Mouse (Mus musculus) cerebellum, adult 2 months (tissue): ENCODE data around the gene Pzp.

Experiments used
- CTCF ChIP-seq: fragments of 200-500 bp; IDR thresholded peaks from 2 replicates; pipeline ENCODE4 v1.5.1; 2011; ENCODE audit warnings: low read depth, mild to moderate bottlenecking, control low read depth, low read length, moderate library complexity, borderline replicate concordance; ENCODE audit not compliant: insufficient read depth
- POLR2A ChIP-seq: fragments of 200-500 bp; IDR thresholded peaks from 2 replicates; pipeline ENCODE4 v1.6.1; 2011; ENCODE audit warnings: low read length, control low read depth, borderline replicate concordance; ENCODE audit not compliant: insufficient read depth

- TF ChIP-seq CTCF (no peak), POLR2A (no peak)
These were observed 86.3 kb downstream of the Pzp start for GRCm38 (mm10) chr6:128440238-128440637.
